Mouse (Mus musculus): ENCODE data around the gene Dctpp1. TPM values are rescaled to one million over a fixed set of nuclear protein-coding genes. Genes with fewer than 3 reads are reported as not detected.
"Not testable (repeated sequence)": the region's sequence is repeated elsewhere in the genome, so short reads cannot be mapped to it uniquely, and the experiment has no call there.

Gene Dctpp1
- total and polyA plus RNA-seq, 2 experiments from 2014 or later: 90.8 to 138 TPM

- DNase-seq (no peak), ATAC-seq (no peak)
- Histone ChIP-seq H3K4me2 (ENCODE audit: low read depth) (no peak overlapping the region), H3K27ac (ENCODE audit: low read depth, low read length) (no peak overlapping the region), H3K4me1 (ENCODE audit: insufficient read depth) (peaks cover 1% of the 10 kb centered on the region; the same call in 1 of the 2 replicates), H3K9ac (no peak overlapping the region), H3K9me3 (ENCODE audit: low read length) (no peaks in the 10 kb centered on the region), H3K36me3 (ENCODE audit: insufficient read depth) (no peaks in the 10 kb centered on the region), H3K27me3 (ENCODE audit: insufficient read depth, low read length) (no peaks in the 10 kb centered on the region), H3K4me3 (ENCODE audit: low read depth, low read length) (no peak overlapping the region)
- no peak for TF ChIP-seq CTCF (IDR thresholded peaks at IDR 0.05; ENCODE audit: low read depth)
- 93% methylated on average over 2 of the region's 2 CpGs for WGBS
These were observed 4.5 kb downstream of the Dctpp1 start for GRCm38 (mm10) chr7:127255965-127256364.

GRCm38 (mm10) chr7:127255008-127255407 is 5.5 kb downstream of the Dctpp1 start:
- Histone ChIP-seq H3K27me3 (ENCODE audit: insufficient read depth, low read length) (no peaks in the 10 kb centered on the region), H3K4me1 (ENCODE audit: insufficient read depth) (no peaks in the 10 kb centered on the region; the same call in 1 of the 2 replicates), H3K9ac (peak overlapping the region; percentile 69), H3K27ac (ENCODE audit: low read depth, low read length) (peak overlapping the region; percentile 92), H3K9me3 (ENCODE audit: low read length) (no peaks in the 10 kb centered on the region), H3K36me3 (ENCODE audit: insufficient read depth) (no peaks in the 10 kb centered on the region; the same call in 1 of the 2 replicates), H3K4me3 (ENCODE audit: low read depth, low read length) (peak overlapping the region; percentile 48), H3K4me2 (ENCODE audit: low read depth) (peak overlapping the region; percentile 97)
- WGBS: 30% methylated on average over 4 of the region's 4 CpGs
- DNase-seq (no peak), ATAC-seq (no peak)
- TF ChIP-seq CTCF (IDR thresholded peaks at IDR 0.05; ENCODE audit: low read depth): no peak

GRCm38 (mm10) chr7:127253821-127254769 is 6.4 kb downstream of the Dctpp1 start:
- ATAC-seq: peak; percentile 92

GRCm38 (mm10) chr7:127253341-127253740 is 7.2 kb downstream of the Dctpp1 start:
- ATAC-seq (no peak), DNase-seq (no peak)
- H3K27me3 ChIP-seq (ENCODE audit: insufficient read depth, low read length): no peaks in the 10 kb centered on the region
- H3K4me3 ChIP-seq (ENCODE audit: low read depth, low read length): peak overlapping the region; percentile 48
- peak overlapping the region; percentile 92 for H3K27ac ChIP-seq (ENCODE audit: low read depth, low read length)
- H3K4me2 ChIP-seq (ENCODE audit: low read depth): peak overlapping the region; percentile 97
- WGBS: 79% methylated on average over 6 of the region's 6 CpGs
- TF ChIP-seq CTCF (IDR thresholded peaks at IDR 0.05; ENCODE audit: low read depth): no peak
- H3K4me1 ChIP-seq (ENCODE audit: insufficient read depth): no peaks in the 10 kb centered on the region; the same call in 1 of the 2 replicates
- peak overlapping the region; percentile 69 for H3K9ac ChIP-seq
- H3K9me3 ChIP-seq (ENCODE audit: low read length): no peaks in the 10 kb centered on the region
- H3K36me3 ChIP-seq (ENCODE audit: insufficient read depth): peaks cover 5% of the 10 kb centered on the region; the same call in 1 of the 2 replicates

More at GRCm38 (mm10) chr7:127253821-127254769, 6.4 kb downstream of the Dctpp1 start:
- Histone ChIP-seq H3K27ac (ENCODE audit: low read depth, low read length) (peak overlapping the region; percentile 92), H3K9me3 (ENCODE audit: low read length) (no peaks in the 10 kb centered on the region), H3K4me3 (ENCODE audit: low read depth, low read length) (peak overlapping the region; percentile 48), H3K4me2 (ENCODE audit: low read depth) (peak overlapping the region; percentile 97), H3K4me1 (ENCODE audit: insufficient read depth) (no peaks in the 10 kb centered on the region; the same call in 1 of the 2 replicates), H3K36me3 (ENCODE audit: insufficient read depth) (peaks cover 5% of the 10 kb centered on the region; the same call in 1 of the 2 replicates), H3K27me3 (ENCODE audit: insufficient read depth, low read length) (no peaks in the 10 kb centered on the region), H3K9ac (peak overlapping the region; percentile 69)
- no peak for TF ChIP-seq CTCF (IDR thresholded peaks at IDR 0.05; ENCODE audit: low read depth)
- WGBS: under 1% methylated on average over 122 of the region's 136 CpGs
- peak; percentile 100 for DNase-seq

GRCm38 (mm10) chr7:127252414-127252813 is 8.1 kb downstream of the Dctpp1 start:
- ATAC-seq (no peak), DNase-seq (no peak)
- no peak overlapping the region for H3K4me2 ChIP-seq (ENCODE audit: low read depth)
- no peaks in the 10 kb centered on the region; the same call in 1 of the 2 replicates for H3K4me1 ChIP-seq (ENCODE audit: insufficient read depth)
- H3K9ac ChIP-seq: no peak overlapping the region
- H3K36me3 ChIP-seq (ENCODE audit: insufficient read depth): peaks cover 8% of the 10 kb centered on the region; the same call in 1 of the 2 replicates
- no peak overlapping the region for H3K27ac ChIP-seq (ENCODE audit: low read depth, low read length)
- no peaks in the 10 kb centered on the region for H3K27me3 ChIP-seq (ENCODE audit: insufficient read depth, low read length)
- WGBS: 88% methylated on average over 2 of the region's 2 CpGs
- no peaks in the 10 kb centered on the region for H3K9me3 ChIP-seq (ENCODE audit: low read length)
- no peak overlapping the region for H3K4me3 ChIP-seq (ENCODE audit: low read depth, low read length)
- TF ChIP-seq CTCF (IDR thresholded peaks at IDR 0.05; ENCODE audit: low read depth): peak; percentile 58

GRCm38 (mm10) chr7:127250511-127250910 is 10.0 kb downstream of the Dctpp1 start:
- not testable (repeated sequence) for H3K27ac ChIP-seq (ENCODE audit: low read depth, low read length); H3K4me2 ChIP-seq (ENCODE audit: low read depth); ATAC-seq; H3K9me3 ChIP-seq (ENCODE audit: low read length); H3K9ac ChIP-seq; DNase-seq; H3K4me1 ChIP-seq (ENCODE audit: insufficient read depth); H3K27me3 ChIP-seq (ENCODE audit: insufficient read depth, low read length); H3K4me3 ChIP-seq (ENCODE audit: low read depth, low read length)
- WGBS: 93% methylated on average over 8 of the region's 8 CpGs
- H3K36me3 ChIP-seq (ENCODE audit: insufficient read depth): peaks cover 18% of the 10 kb centered on the region; the same call in 1 of the 2 replicates

All from forebrain, postnatal 0 days (tissue).